Mouse (Mus musculus) spleen, postnatal 10 days (tissue): ENCODE data around the gene Pcx.

Source experiments
- DNase-seq, 2 experiments: peaks; one replicate each; pipeline ENCODE4 v3.0.0; 2021 to 2022; ENCODE audit warnings: low spot score in 2 of 2

The Pcx gene

DNA sequence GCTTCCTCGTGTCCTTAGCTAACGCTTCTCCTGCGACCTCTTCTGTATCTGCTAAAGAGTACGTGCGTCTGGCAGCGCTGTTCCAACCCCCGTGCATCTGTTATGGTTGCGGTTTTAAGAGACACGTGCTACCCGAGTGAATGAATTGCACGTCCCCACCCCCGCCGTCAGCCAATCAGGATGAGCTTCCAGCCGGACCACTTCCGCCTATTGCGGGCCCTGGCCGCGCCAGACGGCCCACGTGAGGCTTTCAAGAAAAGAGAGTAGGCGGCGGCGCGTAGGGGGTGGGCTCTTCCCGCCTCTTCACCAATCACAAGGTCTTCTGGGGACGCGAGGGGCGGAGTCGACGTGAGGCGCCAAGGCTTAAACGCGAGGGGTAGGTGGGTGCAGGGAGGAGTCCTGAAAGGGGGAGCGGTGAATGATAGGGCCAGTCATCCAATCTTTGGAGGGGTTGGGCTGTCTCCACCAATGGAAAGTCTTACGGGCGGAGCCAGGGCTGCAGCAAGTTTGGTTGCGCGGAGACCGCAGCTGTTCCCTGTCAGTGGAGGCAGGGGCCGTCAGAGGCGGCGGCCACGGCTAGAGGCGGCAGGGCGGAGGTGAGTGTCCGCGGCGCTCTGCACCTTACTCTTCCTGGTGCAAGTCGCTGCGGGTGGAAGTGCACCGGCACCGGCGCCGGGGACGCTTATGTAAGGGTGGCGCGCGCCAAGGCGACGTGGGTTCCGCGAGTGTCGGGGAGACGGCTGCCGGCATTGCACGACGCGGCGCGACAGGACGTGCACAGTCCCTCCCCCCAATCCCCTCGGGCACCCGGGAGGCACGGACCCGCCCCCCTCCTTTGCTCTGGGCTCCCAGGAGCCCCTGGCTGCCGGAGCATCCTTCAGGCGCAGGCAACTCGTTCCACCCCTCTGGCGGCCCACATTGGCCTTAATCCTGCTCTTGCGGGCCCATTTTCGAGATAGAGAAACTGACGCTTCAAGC is at the start of gene Pcx:
Pcx (plus strand) TSS at position 487 of the 978 bp plus-strand sequence.
- DNase-seq, result peak; percentile 96 to 98

DNA sequence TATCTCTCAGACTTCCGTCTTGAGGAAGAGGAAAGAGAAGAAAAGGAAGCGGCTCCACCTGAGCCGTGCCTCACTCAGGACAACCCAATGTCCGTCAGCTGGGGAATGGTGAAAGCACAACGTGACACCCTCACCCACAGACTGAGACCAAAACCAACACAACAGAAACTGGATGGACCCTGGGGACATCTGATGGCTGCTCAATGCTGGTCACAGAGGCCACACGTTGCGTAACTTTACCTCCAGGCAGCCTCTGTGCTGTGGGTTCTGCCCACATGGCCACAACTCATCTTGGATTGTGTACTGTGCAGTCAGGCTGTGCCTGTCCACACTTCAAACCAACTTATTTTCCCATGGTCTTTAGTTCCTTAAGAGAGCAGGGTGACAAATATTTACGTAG is 48.3 kb upstream of the Pcx start:
- no peak for DNase-seq

DNA sequence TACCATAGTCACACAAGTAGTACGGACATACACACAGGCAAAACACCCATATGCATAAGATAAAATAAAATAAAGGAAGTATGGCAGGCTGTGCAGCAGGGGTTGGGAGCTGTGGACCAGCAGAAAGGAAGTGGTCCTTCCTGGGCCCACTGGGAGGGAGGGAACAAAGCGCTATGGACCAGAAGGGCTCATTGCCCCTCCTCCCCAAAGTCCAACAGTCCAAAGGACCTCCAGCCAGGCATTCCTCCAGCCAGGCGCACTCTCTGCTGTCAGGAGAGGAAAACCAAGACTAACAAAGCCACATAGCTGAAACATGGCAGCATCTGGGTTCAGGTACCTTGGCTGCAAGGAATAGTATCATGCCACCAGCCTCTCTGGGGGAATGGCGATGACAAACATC is 45.6 kb upstream of the Pcx start:
- no peak for DNase-seq

DNA sequence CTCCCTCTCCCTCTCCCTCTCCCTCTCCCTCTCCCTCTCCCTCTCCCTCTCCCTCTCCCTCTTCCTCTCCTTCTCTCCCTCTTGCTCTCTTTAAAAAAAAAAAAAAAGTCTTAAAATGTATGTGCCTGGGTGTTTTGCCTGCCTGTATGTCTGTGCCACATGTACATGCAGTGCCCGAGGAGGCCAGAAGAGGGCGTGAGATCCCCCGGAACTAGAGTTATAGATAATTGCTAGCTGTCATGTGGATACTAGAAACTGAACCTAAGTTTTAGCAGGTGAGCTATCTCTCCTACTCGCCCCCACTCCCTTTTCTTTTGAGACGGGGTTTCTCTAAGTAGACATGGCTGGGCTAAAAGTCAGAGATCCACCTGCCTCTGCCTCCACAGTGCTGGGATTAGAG is 41.9 kb upstream of the Pcx start:
- peak; percentile 19 to 67 for DNase-seq

DNA sequence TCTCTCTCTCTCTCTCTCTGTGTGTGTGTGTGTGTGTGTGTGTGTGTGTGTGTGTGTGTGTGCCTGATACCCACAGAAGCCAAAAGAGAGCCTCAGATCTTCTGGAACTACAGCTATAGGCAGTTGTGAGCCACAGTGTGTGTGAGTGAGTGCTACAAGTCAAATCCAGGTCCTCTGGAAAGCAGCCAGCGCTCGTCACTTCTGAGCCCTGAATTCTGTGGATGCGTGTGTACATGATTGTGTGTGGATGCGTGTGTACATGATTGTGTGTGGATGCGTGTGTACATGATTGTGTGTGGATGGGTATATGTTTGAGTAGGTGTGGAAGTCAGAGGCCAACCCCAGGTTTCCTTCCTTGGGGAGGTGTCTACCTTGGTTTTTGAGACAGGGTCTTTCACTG is 36.7 kb upstream of the Pcx start:
- no peak for DNase-seq

DNA sequence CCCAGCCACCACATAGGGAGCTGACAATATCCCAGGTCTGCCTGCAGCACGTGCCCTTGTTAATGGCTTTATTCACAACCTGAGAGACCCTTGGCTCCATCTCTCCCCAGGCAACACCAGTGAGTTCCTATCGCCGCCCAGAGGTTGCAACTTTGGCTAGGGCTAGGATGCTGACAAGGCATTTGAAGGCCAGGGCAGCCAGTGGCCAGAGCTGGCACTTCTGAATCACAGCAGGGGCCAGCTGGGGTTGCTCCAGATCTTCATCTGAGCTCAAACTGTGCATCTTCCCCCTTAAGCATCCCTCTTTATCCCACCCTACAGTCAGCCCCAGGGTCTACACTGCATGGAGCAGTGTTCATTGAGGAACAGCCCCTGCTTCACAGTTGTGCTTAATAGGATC is 35.5 kb upstream of the Pcx start:
- no peak for DNase-seq

DNA sequence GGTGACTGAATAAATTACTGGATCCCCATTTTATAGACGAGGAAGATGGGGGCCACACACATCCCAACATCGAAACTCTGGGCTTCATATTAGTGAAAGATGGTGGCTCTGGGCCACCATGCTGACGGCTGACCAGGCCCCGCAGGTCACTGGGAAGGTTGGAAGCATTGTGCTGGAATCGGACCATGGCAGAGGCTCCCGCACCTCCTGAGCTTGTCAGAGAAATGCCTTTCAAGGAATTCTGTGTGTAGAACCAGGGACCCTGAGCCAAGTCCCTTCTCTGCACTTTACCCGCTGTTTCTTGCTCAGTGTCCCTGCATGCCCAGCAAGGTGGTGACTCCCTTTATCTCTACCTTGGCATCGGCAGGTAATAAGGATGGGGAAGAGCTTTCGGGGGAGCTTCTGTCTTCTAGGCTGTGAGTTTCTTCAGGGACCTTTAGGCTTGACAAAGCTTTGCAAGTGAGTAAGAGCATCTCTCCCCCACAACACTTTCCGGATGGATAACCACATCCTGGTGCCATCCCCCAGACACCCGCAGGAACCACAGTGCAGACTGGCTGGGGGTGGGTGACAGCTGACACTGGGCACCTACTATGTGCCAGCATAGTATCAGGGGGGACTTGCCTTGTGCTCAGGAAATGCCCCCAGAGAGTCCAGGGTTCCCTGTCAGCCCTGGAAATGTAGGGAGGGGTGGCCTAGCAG is 34.9 kb upstream of the Pcx start:
- DNase-seq, result no peak

DNA sequence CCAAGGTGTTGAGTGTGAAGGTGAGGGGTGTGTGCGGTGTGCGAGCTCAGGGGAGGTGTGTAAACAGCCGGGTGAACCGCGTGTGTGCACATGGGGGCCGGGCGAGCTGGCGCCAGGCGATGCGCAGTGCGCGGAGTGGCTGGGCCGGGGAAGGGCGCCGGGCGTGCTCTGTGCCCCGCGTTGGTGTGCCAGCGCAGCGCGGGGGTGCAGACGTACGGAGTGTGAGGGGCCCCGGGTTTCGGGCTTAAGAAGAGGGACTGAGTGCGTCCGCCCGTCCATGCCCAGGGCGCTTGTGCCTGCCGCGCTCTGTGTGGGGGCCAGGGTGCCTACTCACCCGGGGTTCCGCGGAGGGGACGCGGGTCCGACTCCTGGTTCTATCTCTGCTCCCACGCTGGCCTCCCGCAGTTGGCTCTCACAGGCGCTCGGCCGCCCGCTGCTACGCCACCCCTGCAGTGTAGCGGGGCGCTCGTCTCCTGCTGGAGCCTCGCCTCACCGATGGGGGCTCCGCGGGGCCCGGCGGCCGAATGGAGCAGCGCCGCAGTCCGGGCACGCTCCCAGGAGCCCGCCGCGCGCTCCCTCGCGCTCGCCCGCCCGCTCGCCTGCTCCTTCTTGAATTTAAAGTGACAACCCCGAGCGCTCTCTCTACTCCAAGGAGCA is 33.5 kb upstream of the Pcx start:
- DNase-seq, result no peak

DNA sequence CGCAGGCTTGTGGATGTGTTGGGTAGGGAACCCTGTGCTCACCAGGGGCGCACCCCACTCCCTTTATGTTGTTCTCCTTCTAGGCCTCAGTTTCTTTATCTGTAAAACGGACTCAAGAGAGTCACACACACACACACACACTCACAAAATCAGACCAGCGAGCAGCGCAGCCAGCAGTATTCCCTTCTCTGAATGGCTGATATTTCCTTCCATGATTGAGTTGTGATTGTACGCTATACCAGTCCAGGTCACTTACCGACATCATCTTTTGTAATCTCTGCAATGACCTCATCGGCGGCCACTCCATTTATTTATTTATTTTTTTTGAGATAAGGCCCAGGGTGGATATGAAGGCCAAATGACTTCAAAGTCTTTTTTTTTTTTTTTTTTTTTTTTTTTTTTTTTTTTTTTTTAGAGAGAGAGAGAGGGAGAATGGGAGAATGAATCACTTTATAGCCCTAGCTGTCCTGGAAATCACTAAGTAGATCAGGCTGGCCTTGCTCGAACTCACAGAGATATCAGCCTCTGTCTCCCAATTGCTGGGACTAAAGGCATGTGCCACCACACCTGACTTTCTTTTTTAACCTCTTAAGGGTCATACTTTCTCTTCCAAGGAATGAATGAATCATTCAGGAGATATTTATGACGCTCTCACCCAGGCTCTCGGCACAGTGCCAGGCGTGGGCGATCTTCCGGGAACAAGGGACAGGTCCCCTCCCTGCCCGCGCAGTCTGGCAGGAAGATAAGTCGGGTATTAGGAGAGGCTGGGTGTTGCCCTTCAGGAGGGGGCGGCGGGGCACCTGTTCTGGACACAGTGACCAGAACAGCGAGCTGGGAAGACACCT is 32.7 kb upstream of the Pcx start, which contains the start of gene Syt12:
Syt12 (minus strand) TSS at position 103 of the 845 bp plus-strand sequence.
- DNase-seq, result peak in 1 of 2 experiments; percentile 20

DNA sequence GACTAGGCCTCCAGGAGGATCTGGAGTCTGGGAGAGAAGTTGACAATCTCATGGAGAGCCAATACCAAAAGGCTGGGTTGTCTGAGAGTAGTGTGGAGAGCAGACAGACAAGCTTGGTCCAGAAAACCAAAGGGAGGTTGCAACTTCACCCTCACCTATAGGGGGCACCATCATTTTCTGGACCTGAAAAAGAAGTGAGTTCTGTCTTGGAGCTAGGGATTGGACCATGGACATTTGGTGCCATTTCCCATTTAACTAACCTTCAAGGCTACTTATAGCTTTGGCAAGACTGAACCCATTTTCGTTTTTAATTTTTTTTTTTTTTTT is 32.1 kb upstream of the Pcx start:
- no peak for DNase-seq

DNA sequence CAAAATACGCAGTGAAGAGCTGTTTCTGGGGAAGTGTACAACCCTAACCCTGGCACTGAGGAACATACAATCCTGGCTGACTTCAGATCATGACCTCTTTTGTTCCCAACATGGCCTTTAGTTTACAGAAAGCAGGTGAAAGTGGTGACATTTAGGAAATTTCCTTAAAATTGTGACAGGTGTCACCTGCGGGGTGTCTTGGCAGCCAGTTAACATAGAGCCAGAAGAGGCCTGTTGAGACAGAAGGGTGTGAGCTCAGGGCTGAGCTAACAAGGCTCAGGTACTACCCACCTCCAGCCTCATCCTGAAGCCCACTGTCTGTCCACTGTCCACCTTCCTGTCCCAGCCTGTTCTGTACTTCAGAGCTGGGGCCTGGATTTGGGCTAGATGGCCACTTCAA is 30.2 kb upstream of the Pcx start:
- DNase-seq, result no peak

DNA sequence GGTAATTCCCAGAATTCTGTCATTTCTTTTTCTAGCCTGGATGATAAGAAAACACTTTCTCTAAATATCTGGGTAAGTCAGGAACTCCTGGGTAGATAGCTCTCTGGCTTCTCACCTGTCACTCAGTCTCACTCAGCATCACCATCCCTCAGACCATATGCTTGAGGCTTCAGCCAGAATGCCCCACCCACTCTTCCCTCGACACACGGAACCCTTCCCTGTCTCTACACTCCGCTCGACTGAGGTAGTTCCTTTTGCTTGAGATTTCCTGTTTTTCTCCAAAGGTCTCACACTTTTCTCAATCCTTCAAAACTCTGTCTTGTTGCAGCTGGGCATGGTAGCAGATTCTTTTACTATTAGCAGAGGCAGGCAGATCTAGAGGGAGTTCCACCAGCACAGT is 28.9 kb upstream of the Pcx start:
- DNase-seq, result no peak

DNA sequence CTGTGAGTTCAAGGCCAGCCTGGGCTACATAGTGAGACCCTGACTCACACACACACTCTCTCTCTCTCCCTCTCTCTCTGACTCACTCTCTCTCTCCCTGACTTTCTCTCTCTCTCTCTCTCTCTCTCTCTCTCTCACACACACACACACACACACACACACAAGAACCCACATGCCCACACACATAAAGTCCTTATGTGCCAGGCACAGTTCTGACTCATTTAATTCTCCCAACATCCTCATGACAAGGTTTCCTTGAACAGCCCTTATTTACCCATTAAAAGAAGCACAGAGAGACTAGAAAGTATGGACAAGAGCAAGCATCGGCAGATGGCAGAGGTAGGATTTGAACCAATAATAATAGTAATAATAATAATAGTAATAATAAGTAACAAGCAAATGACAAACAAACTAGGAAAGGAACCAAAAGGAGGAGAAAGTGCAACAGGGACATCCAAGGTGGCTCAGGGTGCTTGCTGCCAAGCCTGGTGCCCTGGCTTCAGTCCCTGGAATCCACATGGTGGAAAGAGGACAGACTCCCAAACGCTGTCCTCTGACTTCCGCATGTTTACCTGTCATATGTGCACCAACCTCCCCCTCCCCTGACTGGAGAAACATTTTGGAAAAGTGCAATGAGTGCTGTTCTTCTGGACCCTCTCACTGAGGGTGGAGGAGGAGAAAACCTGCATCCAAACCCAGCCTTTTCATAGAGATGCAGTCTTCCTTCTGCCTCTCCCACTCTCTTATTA is 28.0 kb upstream of the Pcx start:
- DNase-seq, result no peak

DNA sequence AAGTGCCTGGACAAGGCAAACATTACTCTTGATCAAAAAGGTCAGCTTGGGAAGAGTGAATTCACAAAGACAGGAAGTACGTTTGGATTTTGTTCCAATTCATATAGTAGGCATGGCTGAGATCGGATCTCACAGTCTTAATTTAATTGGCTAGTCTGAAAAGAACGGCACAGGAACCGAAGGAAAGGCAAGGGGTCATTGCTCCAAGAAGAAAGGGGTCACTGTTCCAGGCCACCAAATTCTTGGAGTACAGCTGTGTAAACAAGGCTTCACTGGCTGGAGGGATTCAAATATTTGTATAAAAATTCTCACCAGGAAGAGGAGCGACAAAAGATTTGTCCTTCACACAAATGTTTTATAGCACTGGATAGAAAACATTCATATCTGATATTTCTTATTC is 25.3 kb upstream of the Pcx start:
- no peak for DNase-seq

DNA sequence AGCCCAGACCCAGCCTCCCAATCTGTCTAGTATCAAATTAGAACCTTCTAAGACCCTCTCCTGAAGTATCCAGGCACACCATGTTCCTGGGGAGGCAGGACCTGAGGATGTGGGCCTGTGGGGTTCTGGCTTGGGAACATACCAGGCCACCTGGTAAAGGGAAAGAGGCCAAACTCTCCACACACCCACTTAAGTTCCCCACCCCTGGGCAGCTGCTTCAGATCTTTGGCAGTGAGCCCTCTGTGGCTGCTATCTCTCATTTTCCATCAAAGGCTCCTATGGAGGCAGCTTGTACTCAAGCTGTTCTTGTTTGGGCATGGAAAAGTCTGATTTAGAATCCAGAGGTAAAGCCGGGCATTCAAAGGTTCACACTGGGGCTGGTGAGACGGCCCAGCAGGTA is 22.4 kb upstream of the Pcx start:
- DNase-seq, result no peak

DNA sequence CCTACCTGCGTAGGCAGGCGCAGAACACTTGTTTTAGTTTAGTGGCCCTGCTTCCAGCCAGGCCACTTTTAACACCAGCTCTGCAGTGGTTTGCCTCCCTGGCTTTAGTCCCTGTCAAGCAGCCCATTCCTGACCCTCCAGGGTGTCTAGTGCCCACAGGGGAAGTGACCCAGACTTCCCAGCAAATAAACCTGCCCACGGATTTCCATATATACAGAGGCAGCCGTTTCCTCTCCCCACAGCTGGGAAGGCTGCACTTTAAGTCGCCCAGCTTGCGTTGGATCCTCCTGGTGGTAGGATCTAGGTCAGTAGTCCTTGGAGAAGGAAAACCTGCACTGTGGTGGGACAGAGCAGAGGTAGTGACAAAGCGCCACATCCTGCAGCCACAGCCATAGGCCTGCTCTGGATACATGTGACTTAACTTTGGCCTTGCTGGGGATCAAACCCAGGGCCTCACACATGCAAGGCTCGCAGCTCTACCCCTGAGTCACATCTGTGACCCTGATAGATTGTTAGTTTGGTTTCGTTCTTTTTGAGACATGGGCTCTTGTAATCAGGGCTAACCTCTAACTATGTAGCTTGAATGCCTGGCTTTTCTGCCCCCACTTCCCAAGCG is 19.1 kb upstream of the Pcx start:
- DNase-seq, result no peak

DNA sequence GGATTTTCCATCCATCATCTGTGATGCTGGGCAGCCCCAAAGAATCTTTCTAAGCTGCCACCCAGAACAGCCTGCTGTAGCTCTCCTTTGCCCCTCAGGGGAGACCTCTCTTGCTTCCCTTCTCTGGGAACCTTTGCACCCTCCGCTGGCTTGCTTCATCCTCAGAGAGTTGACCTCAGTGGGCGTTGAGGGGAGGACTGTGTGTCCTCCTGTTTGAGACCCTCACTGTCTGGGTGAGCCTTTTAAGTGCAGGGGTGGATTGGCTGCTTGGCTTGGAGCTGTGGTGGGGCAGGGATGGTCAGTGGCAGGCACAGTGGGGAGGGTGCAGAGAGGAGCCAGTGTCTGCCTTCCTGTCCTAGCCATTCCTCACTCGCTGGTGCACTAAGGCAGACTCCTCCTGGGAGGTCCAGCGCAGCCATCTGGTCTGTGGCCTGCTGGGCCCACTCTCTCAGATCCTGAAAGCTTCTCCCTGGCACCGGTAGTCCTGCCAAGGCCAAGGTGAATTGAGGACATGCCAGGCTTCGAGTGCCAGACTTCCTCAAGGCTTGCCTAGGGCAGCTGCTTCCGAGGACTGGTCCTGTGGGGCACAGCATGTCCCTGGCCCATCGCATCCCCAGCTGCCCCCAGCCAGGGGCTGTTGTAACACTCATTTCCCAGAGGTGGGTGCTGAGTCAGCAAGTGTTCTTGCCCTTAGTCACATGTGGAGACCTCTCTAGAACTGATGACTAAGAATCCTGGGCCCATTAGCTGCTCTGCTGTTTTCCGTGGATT is 17.6 kb upstream of the Pcx start:
- DNase-seq, result no peak

DNA sequence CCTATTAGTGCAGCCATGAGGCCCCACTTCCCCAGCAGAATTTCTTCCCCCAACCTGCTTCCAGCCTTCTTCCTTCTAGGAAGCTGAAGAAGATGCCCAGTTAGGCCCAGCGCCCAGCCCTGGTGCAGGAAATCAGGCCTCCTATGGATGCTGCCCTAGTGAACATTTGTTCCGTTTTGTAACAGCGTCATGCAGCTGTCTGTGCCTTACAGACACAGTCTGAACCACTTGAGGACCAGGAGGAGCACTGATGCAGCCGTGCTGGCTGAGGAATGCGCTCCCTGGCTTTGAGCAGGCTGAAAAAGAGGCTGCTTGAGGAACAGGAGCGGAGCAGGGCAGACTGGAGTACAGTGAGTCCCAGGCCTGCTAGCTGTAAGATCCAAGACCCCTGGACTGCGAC is 15.6 kb upstream of the Pcx start:
- DNase-seq, result no peak

DNA sequence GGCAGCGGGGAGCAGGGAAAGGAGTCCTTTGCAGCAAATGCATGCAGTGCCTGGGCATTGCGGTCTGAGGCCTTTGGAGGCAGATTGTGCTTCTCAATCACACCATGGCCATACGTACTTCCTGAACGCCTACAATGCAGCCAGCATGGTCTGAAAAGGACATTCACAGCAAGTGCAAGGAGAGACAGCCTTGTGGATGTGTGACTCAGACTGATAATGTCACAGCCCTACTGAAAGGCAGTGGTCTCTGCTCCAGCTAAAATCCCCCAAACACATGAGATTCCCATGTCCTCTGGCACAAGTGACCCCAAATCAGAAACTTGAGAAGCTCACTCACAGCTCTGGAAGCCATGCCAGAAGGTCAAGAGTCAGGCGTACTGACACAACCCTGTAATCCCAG is 14.5 kb upstream of the Pcx start:
- no peak for DNase-seq
